Mouse (Mus musculus) midbrain, postnatal 0 days (tissue): ENCODE results near the gene Rbm47. TPM values are rescaled to one million over a fixed set of nuclear protein-coding genes. Genes with fewer than 3 reads are reported as not detected.

ENCODE experiments used
- ATAC-seq: fragments of 200-750 bp; cut with Nextera tagmentation; 2 replicates; pipeline ENCODE4 v1.8.0; 2017; ENCODE audit warnings: moderate number of reproducible peaks, mild to moderate bottlenecking, moderate TSS enrichment, moderate library complexity; ENCODE audit not compliant: low FRiP score
- DNase-seq: peaks from one replicate; pipeline ENCODE4 v3.0.0-alpha.2; 2015; ENCODE audit warnings: low spot score
- H3K27ac ChIP-seq: fragments of 300-500 bp; sonication (generic); 2 replicates; pipeline ENCODE4 v1.5.1; 2014; ENCODE audit warnings: low read depth, mild to moderate bottlenecking, low read length, mixed read lengths
- H3K27me3 ChIP-seq: fragments of 300-500 bp; sonication (generic); 2 replicates; pipeline ENCODE4 v1.6.1; 2014; ENCODE audit warnings: low read length, control low read depth, mixed read lengths; ENCODE audit not compliant: insufficient read depth
- H3K36me3 ChIP-seq: fragments of 300-500 bp; sonication (generic); 2 replicates; pipeline ENCODE4 v1.6.1; 2014; ENCODE audit warnings: low read length, control low read depth, mixed read lengths; ENCODE audit not compliant: insufficient read depth
- H3K4me1 ChIP-seq: fragments of 300-500 bp; sonication (generic); 2 replicates; pipeline ENCODE4 v1.6.1; 2014; ENCODE audit warnings: mild to moderate bottlenecking, control low read depth, antibody characterized with exemption, low read length, mixed read lengths; ENCODE audit not compliant: insufficient read depth
- H3K4me2 ChIP-seq: fragments of 300-500 bp; sonication (generic); 2 replicates; pipeline ENCODE4 v1.6.1; 2014; ENCODE audit warnings: low read depth, mild to moderate bottlenecking, low read length, mixed read lengths; ENCODE audit not compliant: poor library complexity, severe bottlenecking
- H3K4me3 ChIP-seq: fragments of 300-500 bp; sonication (generic); 2 replicates; pipeline ENCODE4 v1.5.1; 2014; ENCODE audit warnings: low read depth, mild to moderate bottlenecking, low read length, moderate library complexity
- H3K9ac ChIP-seq: fragments of 300-500 bp; sonication (generic); replicated peaks from 2 replicates; pipeline ENCODE4 v1.6.1; 2014; ENCODE audit warnings: mild to moderate bottlenecking, low read length, moderate library complexity, mixed read lengths; ENCODE audit not compliant: poor library complexity, severe bottlenecking
- H3K9me3 ChIP-seq: fragments of 300-500 bp; sonication (generic); 2 replicates; pipeline ENCODE4 v1.6.1; 2016; ENCODE audit warnings: low read length, control low read depth
- CTCF ChIP-seq: IDR thresholded peaks from 2 replicates; pipeline ENCODE4 v1.5.1; 2016; ENCODE audit warnings: antibody characterized with exemption, mild to moderate bottlenecking
- WGBS: fragments of 180-500 bp; shearing (Covaris S2); extraction: QIAGEN DNeasy Blood & Tissue Kit; methylation state at CpG from one replicate; pipeline ENCODE4 v1.1.7; 2014; 5-methylcytosine and 5-hydroxymethylcytosine counted together
- polyA plus RNA-seq: library from polyadenylated mRNA; unstranded; fragments of >200 nt; fragmentation: Nextera tagmentation; extraction: Ambion mirVana; gene quantifications from 2 replicates; pipeline ENCODE4 v1.2.1, GENCODE M21; 2015
- total RNA-seq: library from RNA; depleted of rRNA; stranded (reverse); fragments of >200 nt; gene quantifications from 2 replicates; pipeline ENCODE4 v1.2.3, GENCODE M21; 2014

Rbm47 gene
- total and polyA plus RNA-seq, 2 experiments from 2014 or later, result 1.4 to 2.5 TPM

DNA sequence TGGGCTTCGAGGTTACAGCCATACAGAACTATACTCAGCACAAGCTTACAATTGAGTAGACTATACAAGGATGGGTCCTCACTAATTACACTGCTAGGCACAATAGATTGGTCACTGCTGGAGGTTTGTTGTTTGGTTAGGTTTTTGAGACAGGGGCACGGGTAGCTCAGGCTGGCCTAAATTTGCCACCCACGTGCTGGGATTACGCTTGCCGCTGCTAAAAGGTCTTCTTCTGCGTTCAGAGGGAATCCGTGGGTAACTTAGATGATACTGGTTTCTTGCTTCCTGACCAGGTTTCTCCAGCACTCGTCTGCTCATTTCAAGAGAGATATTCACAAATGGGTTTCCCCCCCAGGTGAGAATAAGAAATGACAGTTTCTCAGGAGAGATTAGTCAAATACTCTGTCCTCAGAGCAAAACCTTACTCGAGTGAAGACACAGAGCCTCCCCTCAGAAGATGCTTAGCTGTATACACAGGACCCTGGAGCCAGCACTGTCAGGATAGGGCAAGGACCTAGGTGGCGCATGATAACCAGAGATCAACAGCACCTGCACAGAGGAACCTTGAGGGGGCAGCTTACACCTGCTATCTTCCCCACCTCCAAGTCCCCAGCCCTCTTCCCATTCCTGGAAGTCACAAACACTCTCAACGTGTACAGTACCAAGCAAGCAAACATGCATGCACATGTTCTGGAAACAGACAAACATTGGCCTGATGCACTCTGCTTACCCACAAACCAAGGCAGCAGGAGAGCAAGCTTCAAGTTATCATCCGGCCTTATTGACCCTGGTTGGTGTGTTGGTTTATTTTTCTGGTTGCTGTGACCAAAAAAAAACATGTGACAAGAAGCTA lies 104.6 kb downstream of the Rbm47 start:
- TF ChIP-seq CTCF, result 0 out of 2 replicates have a peak, but pooled peaks have one; percentile 2
- ATAC-seq, result no peak
- H3K36me3 ChIP-seq, result no peaks in the 10 kb centered on the region
- H3K9me3 ChIP-seq, result no peaks in the 10 kb centered on the region
- no peak overlapping the region for H3K4me3 ChIP-seq
- H3K4me1 ChIP-seq, result no peaks in the 10 kb centered on the region
- H3K27ac ChIP-seq, result no peak overlapping the region
- H3K4me2 ChIP-seq, result no peak overlapping the region
- no peaks in the 10 kb centered on the region for H3K27me3 ChIP-seq
- DNase-seq, result no peak
- WGBS, result 86% methylated on average over 12 of the region's 12 CpGs
- no peak overlapping the region for H3K9ac ChIP-seq

DNA sequence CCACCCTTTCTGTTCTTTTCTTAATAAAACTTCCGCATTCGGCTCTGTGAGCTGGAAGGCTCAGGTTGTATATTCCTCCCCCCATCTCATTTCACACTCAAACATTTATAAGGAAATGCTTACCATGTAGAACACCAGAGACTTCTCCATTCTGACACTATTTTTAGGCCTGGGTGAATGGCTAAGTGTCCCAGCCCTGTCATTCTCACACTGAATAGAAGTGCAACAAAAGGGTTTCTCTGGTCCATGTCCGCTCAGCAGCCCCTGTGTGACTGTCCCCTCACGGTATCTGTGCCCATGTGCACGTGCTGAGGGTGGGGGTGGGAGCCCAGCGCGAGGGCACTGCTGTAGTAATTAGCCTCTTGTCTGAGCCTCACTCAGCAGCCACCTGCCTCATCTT lies 105.7 kb downstream of the Rbm47 start:
- H3K36me3 ChIP-seq, result no peaks in the 10 kb centered on the region
- no peaks in the 10 kb centered on the region for H3K9me3 ChIP-seq
- DNase-seq (no peak), ATAC-seq (no peak)
- H3K4me3 ChIP-seq, result no peak overlapping the region
- no peaks in the 10 kb centered on the region for H3K27me3 ChIP-seq
- 37% methylated on average over 7 of the region's 7 CpGs for WGBS
- no peak overlapping the region for H3K9ac ChIP-seq
- no peaks in the 10 kb centered on the region for H3K4me1 ChIP-seq
- H3K4me2 ChIP-seq, result no peak overlapping the region
- no peak overlapping the region for H3K27ac ChIP-seq
- no peak for TF ChIP-seq CTCF

DNA sequence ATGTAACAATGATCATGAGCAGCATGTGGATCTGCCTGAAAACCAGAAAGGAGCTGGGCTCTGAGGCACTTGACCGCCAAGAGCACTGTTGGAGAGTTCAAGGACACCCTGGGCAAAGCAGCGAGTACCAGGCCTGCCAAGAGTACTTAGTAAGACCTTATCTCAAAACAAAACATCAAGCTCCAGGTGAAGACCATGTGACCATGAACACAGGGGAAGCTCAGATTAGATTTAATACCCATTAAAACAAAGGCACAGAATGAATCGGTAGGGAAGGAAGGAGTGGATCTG lies 110.0 kb downstream of the Rbm47 start:
- no peaks in the 10 kb centered on the region for H3K36me3 ChIP-seq
- H3K27ac ChIP-seq, result no peak overlapping the region
- H3K4me2 ChIP-seq, result no peak overlapping the region
- no peak for DNase-seq
- no peaks in the 10 kb centered on the region for H3K9me3 ChIP-seq
- H3K4me3 ChIP-seq, result no peak overlapping the region
- 80% methylated on average over 3 of the region's 3 CpGs for WGBS
- ATAC-seq, result no peak
- no peak for TF ChIP-seq CTCF
- no peaks in the 10 kb centered on the region for H3K27me3 ChIP-seq
- no peak overlapping the region for H3K9ac ChIP-seq
- no peaks in the 10 kb centered on the region for H3K4me1 ChIP-seq

DNA sequence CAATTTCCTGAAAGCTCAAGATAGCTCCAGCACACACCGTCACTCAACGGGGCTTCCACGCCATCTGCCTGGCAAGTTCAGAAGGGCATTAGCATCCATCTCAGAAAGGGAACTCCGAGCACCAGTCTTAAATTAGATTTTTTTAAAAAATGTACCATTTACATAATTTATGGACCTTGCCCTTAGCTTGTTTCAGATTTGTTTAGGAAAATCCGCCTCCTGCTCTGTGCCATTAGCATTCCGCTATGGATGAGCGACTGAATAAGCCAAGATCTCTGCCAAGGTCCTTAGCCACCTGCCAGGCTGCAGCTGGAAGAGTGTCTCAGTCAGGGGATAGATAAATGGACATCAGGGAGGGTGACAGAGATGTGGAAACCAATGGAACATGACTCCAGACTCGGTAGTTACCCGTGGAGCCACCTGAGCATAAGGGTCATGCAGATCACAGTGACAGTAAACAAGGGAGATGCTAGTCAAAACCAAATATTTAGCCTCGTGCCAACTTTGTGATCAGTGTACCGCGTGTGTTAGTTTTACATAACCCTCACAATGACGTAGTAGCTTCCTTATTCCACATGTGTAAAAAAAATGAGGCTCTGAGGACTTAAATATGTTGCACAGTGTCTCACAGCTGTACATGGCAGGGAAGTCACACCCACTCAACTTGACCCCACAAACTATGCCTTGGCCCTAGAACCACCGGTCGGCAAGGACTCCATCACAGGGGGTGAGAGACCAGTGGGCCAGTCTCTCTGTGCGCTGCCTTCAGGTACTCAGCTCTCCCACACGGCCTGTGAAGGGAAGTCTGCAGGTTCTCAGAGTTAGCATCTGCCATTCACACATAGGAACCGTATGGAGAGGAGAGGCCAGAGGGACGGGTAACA lies 110.6 kb downstream of the Rbm47 start:
- Histone ChIP-seq H3K36me3 (no peaks in the 10 kb centered on the region), H3K9ac (no peak overlapping the region), H3K4me2 (no peak overlapping the region), H3K9me3 (no peaks in the 10 kb centered on the region), H3K4me3 (no peak overlapping the region), H3K27ac (peak overlapping the region; percentile 6; the same call in 1 of the 2 replicates), H3K4me1 (no peaks in the 10 kb centered on the region), H3K27me3 (no peaks in the 10 kb centered on the region)
- ATAC-seq (peak; percentile 49; the same call in 1 of the 2 replicates), DNase-seq (peak; percentile 75)
- TF ChIP-seq CTCF, result peak; percentile 53
- WGBS, result 55% methylated on average over 19 of the region's 19 CpGs

DNA sequence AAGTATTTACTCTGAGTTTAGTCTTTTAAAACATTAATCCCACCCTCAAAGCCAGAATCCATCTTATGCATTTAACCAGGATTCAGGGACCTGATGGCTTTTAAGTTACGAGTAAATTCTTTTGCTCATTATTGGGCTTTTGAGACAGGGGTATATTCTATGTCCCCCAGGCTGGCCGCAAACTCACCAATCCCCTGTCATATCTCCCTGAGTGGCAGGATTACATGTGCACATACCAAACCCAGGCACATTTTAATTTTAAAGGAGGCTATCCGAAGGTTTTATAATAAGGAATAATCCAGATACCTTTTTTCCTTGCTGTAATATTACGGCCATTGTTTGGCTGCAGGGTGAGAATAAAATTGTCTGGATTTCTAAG lies 111.3 kb downstream of the Rbm47 start:
- H3K4me2 ChIP-seq, result no peak overlapping the region
- no peak for TF ChIP-seq CTCF
- ATAC-seq (no peak), DNase-seq (no peak)
- no peaks in the 10 kb centered on the region for H3K36me3 ChIP-seq
- H3K4me3 ChIP-seq, result no peak overlapping the region
- no peaks in the 10 kb centered on the region for H3K27me3 ChIP-seq
- no peaks in the 10 kb centered on the region for H3K4me1 ChIP-seq
- 0 out of 2 replicates have a peak overlapping the region, but pooled peaks have one; percentile 6 for H3K27ac ChIP-seq
- H3K9me3 ChIP-seq, result no peaks in the 10 kb centered on the region
- WGBS, result 51% methylated on average over 4 of the region's 4 CpGs
- H3K9ac ChIP-seq, result no peak overlapping the region

DNA sequence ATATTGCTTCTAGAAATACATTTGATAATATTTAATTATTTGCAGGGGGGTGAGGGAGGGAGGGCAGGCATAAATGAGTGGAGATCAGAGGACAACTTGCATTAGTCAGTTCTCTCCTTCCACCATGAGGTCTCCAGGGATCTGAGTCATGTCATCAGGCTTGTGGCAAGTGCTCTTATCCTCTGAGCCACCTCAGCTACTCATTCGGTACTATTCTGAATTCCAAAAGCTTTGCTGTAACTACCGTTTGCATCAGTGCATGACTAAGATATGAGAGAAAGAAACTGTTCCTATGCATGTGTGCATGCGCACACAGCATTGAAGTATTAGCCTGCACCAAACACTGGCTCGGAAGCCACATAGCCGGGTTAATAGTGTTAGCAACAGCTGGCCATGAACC lies 114.1 kb downstream of the Rbm47 start:
- 89% methylated on average over 5 of the region's 5 CpGs for WGBS
- no peak overlapping the region for H3K27ac ChIP-seq
- H3K9me3 ChIP-seq, result no peaks in the 10 kb centered on the region
- no peaks in the 10 kb centered on the region for H3K36me3 ChIP-seq
- H3K4me3 ChIP-seq, result no peak overlapping the region
- no peak for DNase-seq
- no peak for ATAC-seq
- no peak overlapping the region for H3K4me2 ChIP-seq
- TF ChIP-seq CTCF, result no peak
- no peaks in the 10 kb centered on the region for H3K4me1 ChIP-seq
- no peak overlapping the region for H3K9ac ChIP-seq
- H3K27me3 ChIP-seq, result no peaks in the 10 kb centered on the region
